Mouse (Mus musculus) layer of hippocampus, postnatal 25 days (tissue): ENCODE data around the gene Pmm1. TPM values are rescaled to one million over a fixed set of nuclear protein-coding genes. Genes with fewer than 3 reads are reported as not detected.

Experiments
- total RNA-seq, 2 experiments: library from RNA; stranded (reverse); gene quantifications; 2 replicates each; pipeline ENCODE4 v1.2.3; 2021

The Pmm1 gene
- total RNA-seq, 2 experiments from 2014 or later = 209 to 227 TPM

Other genes with a start within 250 kb of the Pmm1 start
- 100 to 1,000 TPM; 145 to 150 TPM for gene Zc3h7b, start 215.9 kb downstream of the Pmm1 start, total RNA-seq
- 100 to 1,000 TPM; 146 to 164 TPM for gene Rangap1, start 215.4 kb downstream of the Pmm1 start, total RNA-seq
- 100 to 1,000 TPM; 237 to 266 TPM for gene Tef, start 158.5 kb downstream of the Pmm1 start, total RNA-seq
- 10 to 100 TPM; 27.7 to 34.1 TPM for gene Tob2, start 102.1 kb downstream of the Pmm1 start, total RNA-seq
- 10 to 100 TPM; 32.6 to 40.0 TPM for gene Phf5a, start 89.0 kb downstream of the Pmm1 start, total RNA-seq
- 100 to 1,000 TPM; 475 to 495 TPM for gene Aco2, start 88.6 kb downstream of the Pmm1 start, total RNA-seq
- gene Polr3h, start 34.7 kb downstream of the Pmm1 start, total RNA-seq = 10 to 100 TPM; 48.0 to 52.8 TPM
- 10 to 100 TPM; 89.9 to 90.2 TPM for gene Csdc2, start 24.2 kb downstream of the Pmm1 start, total RNA-seq
- not detected for gene 1700029P11Rik, start 19.6 kb upstream of the Pmm1 start, total RNA-seq
- 10 to 100 TPM; 23.5 to 24.0 TPM for gene Xrcc6, start 26.9 kb upstream of the Pmm1 start, total RNA-seq
- 100 to 1,000 TPM; 123 to 131 TPM for gene Desi1, start 72.9 kb upstream of the Pmm1 start, total RNA-seq
- gene Snu13, start 86.7 kb upstream of the Pmm1 start, total RNA-seq = 100 to 1,000 TPM; 103 to 104 TPM
- gene 4930407I10Rik, start 98.2 kb upstream of the Pmm1 start, total RNA-seq = not detected
- gene Mei1, start 109.1 kb upstream of the Pmm1 start, total RNA-seq = under 1 TPM; 0.12 to 0.59 TPM
- 10 to 100 TPM; 11.2 to 15.8 TPM for gene Ccdc134, start 167.0 kb upstream of the Pmm1 start, total RNA-seq
- gene Srebf2, start 186.3 kb upstream of the Pmm1 start, total RNA-seq = 100 to 1,000 TPM; 172 to 174 TPM